Mouse (Mus musculus) frontal cortex, adult (tissue): ENCODE data around the gene Mcfd2.

Experiments used
- ATAC-seq: cut with Nextera tagmentation; 2 replicates; pipeline ENCODE4 v1.9.2; 2017; ENCODE audit warnings: mild to moderate bottlenecking, moderate library complexity, mixed read lengths; ENCODE audit not compliant: low TSS enrichment

The Mcfd2 gene

GRCm38 (mm10) chr17:87288131-87288530 lies 22.4 kb upstream of the Mcfd2 start:
- no peak for ATAC-seq

GRCm38 (mm10) chr17:87287197-87287777 lies 21.6 kb upstream of the Mcfd2 start:
- ATAC-seq: no peak

DNA sequence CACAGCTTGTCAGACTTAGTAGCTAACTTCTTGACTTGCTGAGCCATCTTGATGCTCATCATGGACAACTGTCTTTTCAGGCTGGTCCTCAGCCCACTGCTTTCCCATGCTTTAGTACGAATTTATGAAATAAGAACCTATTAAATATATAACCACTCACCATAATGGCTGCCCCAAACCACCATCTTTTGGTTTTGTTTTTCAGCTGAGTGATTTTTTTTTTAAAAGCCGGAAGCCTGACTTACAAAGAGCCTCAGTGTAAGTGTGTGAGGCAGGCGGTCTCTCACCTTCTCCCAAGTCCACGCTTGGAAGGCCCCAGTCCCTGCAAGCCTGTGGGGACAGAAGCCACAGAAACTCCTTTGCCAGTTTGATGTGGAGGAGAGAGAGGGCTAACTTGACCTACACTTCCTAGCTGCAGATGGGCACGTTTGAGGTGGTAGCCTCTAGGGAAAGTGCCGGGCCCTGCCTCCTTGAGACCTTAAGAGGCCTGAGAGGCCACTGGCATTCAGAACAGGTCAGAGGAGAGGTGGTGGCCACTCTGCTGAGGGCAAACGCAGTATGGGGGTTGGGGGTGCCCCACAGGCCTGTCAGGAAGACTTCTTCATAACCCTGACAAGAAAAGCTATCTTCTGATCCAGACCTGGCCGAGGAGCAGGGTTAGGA lies 20.9 kb upstream of the Mcfd2 start:
- ATAC-seq: no peak

DNA sequence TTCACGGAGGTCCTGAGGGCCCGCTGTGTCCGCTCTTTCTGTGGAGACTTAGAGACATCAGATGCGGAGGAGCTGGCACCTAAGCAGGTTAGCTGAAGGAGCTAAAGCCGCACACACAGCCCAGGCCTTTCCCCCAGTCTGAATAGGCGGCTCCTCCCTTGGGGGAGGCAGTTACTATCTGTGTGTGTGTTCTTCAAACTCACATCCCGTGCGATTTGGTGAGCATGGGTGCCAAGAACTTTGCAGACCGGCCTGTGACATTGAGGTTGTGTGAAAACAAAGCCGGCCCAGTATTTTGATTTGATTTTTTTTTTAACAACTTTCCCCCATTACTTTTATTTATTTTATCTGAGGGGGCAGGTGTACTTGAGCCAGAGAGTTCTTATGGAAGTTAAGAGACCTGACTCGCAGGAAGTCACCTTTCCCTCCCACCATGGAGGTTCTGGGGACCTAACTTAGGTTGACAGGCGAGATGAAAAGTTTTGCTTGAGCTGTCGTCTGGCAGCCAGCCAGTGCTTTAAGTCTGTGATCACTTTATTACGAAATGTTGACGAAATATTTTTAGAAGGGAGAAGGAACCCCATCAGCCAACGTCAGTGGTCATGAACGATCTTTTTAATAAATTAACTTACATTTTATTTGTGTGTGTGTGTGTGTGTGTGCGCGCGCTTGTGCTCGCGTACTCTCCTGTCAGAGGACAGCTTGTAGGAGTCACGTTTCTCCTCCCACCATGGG lies 20.2 kb upstream of the Mcfd2 start:
- no peak for ATAC-seq

- ATAC-seq: no peak
Observed at GRCm38 (mm10) chr17:87284482-87285040, 18.8 kb upstream of the Mcfd2 start.

GRCm38 (mm10) chr17:87283755-87284481 lies 18.2 kb upstream of the Mcfd2 start:
- no peak for ATAC-seq

DNA sequence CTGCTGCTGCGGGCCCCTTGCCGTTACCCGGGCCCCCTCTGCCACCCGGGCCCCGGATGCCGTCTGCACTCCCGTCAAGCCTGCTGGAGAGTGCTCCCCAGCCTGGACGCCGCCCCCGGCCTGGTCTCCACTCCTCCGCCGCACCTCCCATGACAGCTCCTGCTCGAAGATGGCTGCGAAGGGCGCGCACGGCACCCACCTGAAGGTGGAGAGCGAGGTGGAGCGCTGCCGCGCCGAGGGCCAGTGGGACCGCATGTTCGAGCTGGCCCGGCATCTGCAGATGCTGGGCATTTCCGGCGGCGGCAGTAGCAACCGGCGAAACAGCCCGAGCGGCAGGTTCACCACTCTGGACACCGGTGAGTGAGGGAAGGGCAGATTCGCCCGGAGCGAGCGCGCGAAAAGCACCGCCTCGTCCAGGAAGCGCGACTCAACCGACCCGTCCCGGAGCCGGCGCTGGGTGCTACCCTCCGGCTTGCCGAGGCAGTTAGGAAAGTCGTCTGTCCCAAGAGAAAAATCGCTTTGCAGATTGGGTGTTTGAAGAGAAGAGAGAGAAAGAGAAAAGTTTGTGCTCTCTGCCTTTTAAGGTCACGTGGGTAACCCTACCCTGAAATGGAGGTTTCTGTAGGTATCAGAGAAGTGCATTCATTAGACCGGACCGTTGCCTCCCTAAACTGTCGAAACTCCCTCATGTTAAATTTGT lies 17.5 kb upstream of the Mcfd2 start:
- ATAC-seq: peak; percentile 51

- ATAC-seq: peak; percentile 89
Observed at GRCm38 (mm10) chr17:87282706-87283053, 16.9 kb upstream of the Mcfd2 start, which contains the start of gene Ttc7. Gene Ttc7, plus strand, starts transcription at chr17:87282886.

DNA sequence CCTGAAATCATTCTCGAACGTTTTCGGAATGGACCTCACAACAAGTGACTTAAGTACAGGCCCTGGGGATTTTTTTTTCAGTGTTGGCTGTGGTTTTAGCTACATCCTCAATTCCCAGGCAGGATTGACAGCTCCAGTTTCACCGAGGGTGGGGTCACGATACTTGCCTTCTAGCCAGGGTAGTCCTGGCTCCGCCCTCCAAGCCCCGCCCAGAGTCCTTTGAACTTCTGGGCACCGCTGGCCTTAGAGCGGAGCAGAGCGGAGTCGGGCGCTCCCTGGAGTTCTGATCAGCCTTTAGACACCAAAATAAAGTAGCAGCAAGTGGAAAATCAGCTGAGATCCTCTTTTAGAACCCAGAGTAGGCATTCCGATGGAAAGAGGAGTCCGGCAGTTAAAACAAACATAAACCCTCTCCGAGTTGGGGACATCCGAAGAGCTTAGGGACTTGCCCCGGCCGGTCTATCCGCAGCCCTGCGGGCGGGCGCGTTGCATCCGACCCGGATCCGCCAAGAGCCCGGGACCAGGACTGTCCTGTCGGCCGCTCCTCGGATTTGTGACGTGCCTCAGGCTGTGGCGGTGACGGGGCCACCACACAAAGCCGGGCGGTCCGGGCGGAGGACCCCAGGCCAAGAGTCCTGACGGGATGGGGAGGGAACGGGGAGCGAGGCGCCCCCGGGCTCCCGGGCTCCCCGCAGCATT lies 16.4 kb upstream of the Mcfd2 start:
- ATAC-seq: peak; percentile 58

GRCm38 (mm10) chr17:87275363-87276341 lies 9.9 kb upstream of the Mcfd2 start:
- ATAC-seq: no peak

DNA sequence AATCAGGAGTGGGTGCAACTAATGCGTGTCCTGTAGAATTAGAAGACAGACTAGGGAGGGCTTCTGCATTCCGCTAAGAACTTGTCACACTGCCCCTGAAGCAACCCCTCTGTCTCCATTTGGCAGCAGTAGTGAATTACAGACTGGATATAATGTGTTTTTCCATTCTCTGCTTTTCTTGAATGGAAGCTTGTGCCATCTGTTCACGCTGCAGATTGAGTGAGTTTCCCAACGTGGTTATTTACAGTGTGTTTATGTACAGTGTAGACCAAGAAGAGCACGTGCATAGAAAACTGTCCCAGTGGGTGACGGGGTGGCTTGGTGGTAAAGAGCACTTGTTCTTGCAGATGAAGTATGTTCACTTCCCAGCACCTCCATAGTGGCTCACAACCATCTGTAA lies 3.7 kb upstream of the Mcfd2 start:
- ATAC-seq: no peak

DNA sequence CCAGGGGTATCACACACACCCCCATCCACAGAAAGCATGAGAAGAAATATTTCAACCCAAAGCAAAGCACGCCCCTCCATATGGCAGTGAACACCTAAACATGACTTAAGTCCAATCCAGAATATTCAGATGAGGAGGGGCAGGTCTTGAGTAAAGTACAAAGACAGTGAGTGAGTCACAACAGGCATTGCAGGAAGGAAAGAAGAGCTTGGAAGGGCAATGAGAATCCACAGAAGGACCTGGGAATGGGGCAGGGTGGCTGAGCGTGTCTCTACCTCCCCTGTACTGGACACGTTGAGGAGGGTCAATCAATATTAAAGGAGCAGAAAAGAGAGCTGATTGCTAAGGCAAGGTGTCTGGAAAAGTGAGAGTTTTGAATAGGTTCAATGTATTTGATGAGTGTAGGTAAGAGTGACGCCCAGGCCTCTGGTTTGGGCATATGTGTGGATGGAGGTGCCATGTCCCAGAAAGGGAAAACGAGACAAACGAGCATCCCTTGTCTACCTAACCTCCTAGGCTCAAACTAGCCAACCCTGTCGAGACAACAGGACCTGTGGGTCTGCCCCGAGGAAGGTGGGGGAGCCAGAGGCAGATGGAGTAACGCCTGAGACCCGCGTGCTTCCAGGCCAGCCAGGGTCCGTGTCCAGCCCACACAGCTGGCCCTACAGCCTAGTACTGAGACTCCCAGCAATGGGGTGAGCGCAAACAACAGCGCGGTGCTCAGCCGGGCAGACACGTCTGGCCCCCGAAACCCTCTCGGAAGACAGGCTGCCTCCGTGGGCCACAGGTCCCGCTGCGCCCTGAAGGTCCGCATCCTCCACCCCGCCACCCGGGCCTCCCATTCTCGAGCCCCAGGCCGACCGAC lies 576 bp downstream of the Mcfd2 start:
- peak; percentile 32 for ATAC-seq

DNA sequence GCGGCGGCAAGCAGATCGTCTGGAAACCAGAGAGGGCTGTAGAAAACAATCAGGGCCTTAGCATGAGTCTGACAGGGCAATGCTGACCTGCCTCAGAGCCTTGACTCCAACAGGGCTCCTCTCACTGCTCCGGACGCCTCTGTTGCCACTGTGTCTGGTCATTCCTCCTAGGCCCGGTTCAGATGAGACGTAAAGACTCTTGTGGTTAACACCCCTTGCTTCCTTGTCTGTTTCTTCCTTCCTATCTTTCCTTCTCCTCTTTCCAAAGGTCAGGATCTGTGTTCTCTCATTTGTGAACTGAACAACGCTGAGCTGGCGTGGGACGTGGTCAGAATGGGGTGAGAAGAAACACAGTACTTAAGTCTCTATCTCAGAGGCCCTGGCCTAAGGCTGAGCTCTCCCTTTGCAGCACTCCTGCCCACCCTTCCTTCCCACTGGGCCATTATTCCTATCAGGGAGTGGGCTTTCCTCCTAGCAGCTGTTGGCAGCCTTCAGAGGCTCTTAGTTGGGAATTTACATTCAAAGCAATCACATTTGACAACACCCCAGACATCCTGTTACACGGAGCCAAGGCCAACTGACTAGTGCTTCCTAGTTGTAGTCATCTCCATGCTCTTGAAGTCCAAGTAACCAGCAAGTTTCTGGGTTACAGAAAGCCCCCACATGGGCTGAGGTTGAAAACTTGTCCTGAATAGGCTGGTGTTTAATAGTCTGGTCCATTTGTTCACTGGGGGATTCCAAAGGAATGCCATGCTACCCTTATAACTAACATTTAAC lies 1.5 kb downstream of the Mcfd2 start:
- ATAC-seq: no peak

DNA sequence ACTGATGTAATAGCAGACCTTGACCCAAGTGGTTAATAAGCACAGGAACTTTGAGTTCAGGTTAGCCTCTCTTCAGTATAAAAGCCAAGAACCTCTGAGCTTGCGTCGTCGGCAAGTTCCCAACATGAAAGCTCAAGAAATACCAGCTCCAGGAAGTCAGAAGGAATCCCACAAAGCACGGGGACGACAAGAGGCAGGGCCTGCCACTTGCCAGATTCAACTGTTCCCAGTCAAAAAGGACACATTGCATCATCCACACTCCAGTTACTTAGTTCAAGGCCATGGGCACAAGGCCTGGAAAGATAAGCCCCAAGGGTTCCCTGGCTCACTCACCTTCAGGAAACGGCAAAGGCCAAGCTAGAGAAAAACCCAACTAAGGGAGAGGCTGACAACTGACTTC lies 2.3 kb downstream of the Mcfd2 start:
- no peak for ATAC-seq

GRCm38 (mm10) chr17:87255672-87256071 lies 10.1 kb downstream of the Mcfd2 start:
- ATAC-seq: no peak

GRCm38 (mm10) chr17:87254384-87254783 lies 11.4 kb downstream of the Mcfd2 start:
- ATAC-seq: no peak

GRCm38 (mm10) chr17:87246103-87246502 lies 19.6 kb downstream of the Mcfd2 start:
- ATAC-seq: no peak

DNA sequence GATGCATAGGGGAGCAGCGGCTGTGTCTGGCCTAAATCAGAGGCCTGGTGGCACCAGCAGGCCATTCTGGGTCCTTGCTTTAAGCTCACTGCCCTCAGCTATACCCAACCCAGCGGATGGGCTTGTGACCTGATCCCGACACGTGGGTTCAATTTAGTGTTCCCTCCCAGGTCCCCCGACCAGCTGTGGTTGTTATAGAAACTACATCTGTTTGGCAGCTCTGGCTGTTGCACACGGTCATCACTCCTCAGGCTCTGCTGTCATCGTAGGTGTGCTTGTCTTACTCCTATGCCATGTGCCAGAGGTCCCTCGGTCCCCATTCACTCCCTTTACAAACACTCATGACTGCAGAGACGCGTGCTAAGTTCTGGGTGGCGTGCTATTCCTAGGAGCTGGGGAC lies 27.9 kb downstream of the Mcfd2 start:
- ATAC-seq: no peak
